In the genomic region with DNA sequence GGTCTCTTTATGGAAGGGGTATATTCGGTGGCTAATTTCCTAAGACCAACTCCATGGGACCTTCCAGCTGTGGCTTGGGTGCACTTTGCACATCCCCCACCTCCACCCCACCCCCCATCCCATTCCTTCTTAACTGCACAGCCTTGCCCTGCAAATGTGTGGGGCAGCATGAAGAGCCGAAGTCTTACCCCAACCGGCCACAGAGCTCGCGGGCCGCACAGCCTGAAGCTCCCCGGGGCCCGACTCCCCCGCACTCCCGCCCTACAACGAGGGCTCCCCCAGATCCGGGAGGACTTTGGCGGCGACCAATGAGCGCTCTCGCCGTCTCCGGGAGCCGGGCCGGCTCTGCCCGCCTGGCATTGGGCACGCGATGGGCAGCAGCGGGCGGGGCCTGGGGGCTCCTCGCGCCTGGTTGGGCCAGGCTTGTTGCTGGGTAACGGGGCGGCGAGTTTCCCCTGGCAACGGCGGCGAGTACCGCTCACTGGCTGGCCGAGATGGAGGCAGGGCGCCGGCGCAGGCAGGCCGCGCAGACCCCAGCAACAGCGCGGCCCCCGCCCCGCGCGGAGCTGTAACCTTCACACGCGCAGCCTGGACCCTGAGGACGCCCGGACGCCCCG, we compare ENCODE assay signal across 8 mouse cellular contexts. TPM values are rescaled to one million over a fixed set of nuclear protein-coding genes. Genes with fewer than 3 reads are reported as not detected.
DNase-seq lines count a peak whose midpoint lies in the region; ATAC-seq and TF ChIP-seq lines count a peak whose summit lies in the region.

No protein-coding gene starts in this region.

- peak; percentile 11; the same call in 1 of the 2 replicates for ATAC-seq in heart, embryonic 11.5 days (replicated peaks; ENCODE audit: insufficient number of reproducible peaks, low FRiP score, low TSS enrichment)
- ATAC-seq in kidney, embryonic 15.5 days (replicated peaks; ENCODE audit: low FRiP score) = peak; percentile 84

- peak overlapping the region; percentile 61 for H3K27ac ChIP-seq in embryonic fibroblast, embryonic 13.5 days (ENCODE audit: insufficient read depth, low read length)
- no peak overlapping the region for H3K27ac ChIP-seq in heart, embryonic 11.5 days (ENCODE audit: low read depth, low read length)
- peak overlapping the region; percentile 68 for H3K27ac ChIP-seq in kidney, embryonic 15.5 days
- no peak overlapping the region for H3K27ac ChIP-seq in liver, adult 2 months (replicated peaks; ENCODE audit: insufficient read depth, low read depth, low read length)

- WGBS in heart, embryonic 11.5 days (ENCODE audit: insufficient replicate concordance) = 1% methylated on average over 52 of the region's 52 CpGs
- WGBS in kidney, embryonic 15.5 days = 1% methylated on average over 52 of the region's 52 CpGs
- 3% methylated on average over 52 of the region's 52 CpGs for WGBS in liver, adult 2 months

- H3K9me3 ChIP-seq in heart, embryonic 11.5 days (replicated peaks; ENCODE audit: control insufficient read depth, low read length) = no peaks in the 10 kb centered on the region
- H3K9me3 ChIP-seq in kidney, embryonic 15.5 days (replicated peaks) = no peaks in the 10 kb centered on the region

- DNase-seq in urinary bladder, adult 18-20 months (ENCODE audit: low spot score in 2 of 2) = peak; percentile 62 to 72
- no peak for DNase-seq in urinary bladder, postnatal 10 days (ENCODE audit: low spot score)
- peak; percentile 48 for DNase-seq in liver, adult 2 months (ENCODE audit: extremely low read depth, low read depth, low spot score)
- DNase-seq in spleen, postnatal 36 days (ENCODE audit: low spot score in 2 of 2) = peak; percentile 81 to 84

- TF ChIP-seq POLR2A in embryonic fibroblast, embryonic 13.5 days (IDR thresholded peaks at IDR 0.05; ENCODE audit: low read depth, low read length) = peak; percentile 68
- TF ChIP-seq POLR2A in liver, adult 2 months (IDR thresholded peaks at IDR 0.05; ENCODE audit: extremely low read depth, insufficient read depth, low read length) = no peak
- TF ChIP-seq POLR2A in myocyte (IDR thresholded peaks at IDR 0.05; ENCODE audit: insufficient read length, low read depth) = no peak

- peak overlapping the region; percentile 58 for H3K4me3 ChIP-seq in embryonic fibroblast, embryonic 13.5 days (ENCODE audit: insufficient read depth, low read length)
- H3K4me3 ChIP-seq in heart, embryonic 11.5 days (ENCODE audit: low read depth, low read length) = peak overlapping the region; percentile 40
- peak overlapping the region; percentile 47 for H3K4me3 ChIP-seq in kidney, embryonic 15.5 days (replicated peaks)
- peak overlapping the region; percentile 17; the same call in 1 of the 2 replicates for H3K4me3 ChIP-seq in liver, adult 2 months (ENCODE audit: insufficient read depth, low read depth, low read length)
- no peak overlapping the region for H3K4me3 ChIP-seq in myocyte

- no peaks in the 10 kb centered on the region for H3K79me2 ChIP-seq in liver, adult 2 months (ENCODE audit: control insufficient read depth, insufficient read depth, low read length)
- H3K79me2 ChIP-seq in myocyte (ENCODE audit: control insufficient read depth, insufficient read depth) = no peaks in the 10 kb centered on the region

- 0 out of 2 replicates have a peak overlapping the region, but pooled peaks have one; percentile 46 for H3K9ac ChIP-seq in heart, embryonic 11.5 days (ENCODE audit: low read depth, low read length)
- peak overlapping the region; percentile 44 for H3K9ac ChIP-seq in kidney, embryonic 15.5 days
- H3K9ac ChIP-seq in liver, adult 2 months (ENCODE audit: low read depth, low read length) = peak overlapping the region; percentile 26; the same call in 1 of the 2 replicates

- H3K4me2 ChIP-seq in heart, embryonic 11.5 days = peak overlapping the region; percentile 72
- peak overlapping the region; percentile 81 for H3K4me2 ChIP-seq in kidney, embryonic 15.5 days
- peak overlapping the region; percentile 56 for H3K4me2 ChIP-seq in myocyte (ENCODE audit: low read depth)

- no peaks in the 10 kb centered on the region for H3K27me3 ChIP-seq in heart, embryonic 11.5 days (ENCODE audit: control insufficient read depth, insufficient read depth, low read length)
- no peaks in the 10 kb centered on the region for H3K27me3 ChIP-seq in kidney, embryonic 15.5 days
- H3K27me3 ChIP-seq in liver, adult 2 months (ENCODE audit: control insufficient read depth, insufficient read depth, low read length) = no peaks in the 10 kb centered on the region
- H3K27me3 ChIP-seq in myocyte (ENCODE audit: control insufficient read depth, insufficient read depth, insufficient read length) = no peaks in the 10 kb centered on the region

- no peak for TF ChIP-seq CTCF in embryonic fibroblast, embryonic 13.5 days (IDR thresholded peaks at IDR 0.05; ENCODE audit: borderline replicate concordance, insufficient read depth, low read length)
- no peak for TF ChIP-seq CTCF in liver, adult 2 months (IDR thresholded peaks at IDR 0.05; ENCODE audit: low read depth, low read length)

- H3K36me3 ChIP-seq in heart, embryonic 11.5 days (ENCODE audit: control insufficient read depth, insufficient read depth, low read length) = no peaks in the 10 kb centered on the region
- no peaks in the 10 kb centered on the region for H3K36me3 ChIP-seq in kidney, embryonic 15.5 days
- no peaks in the 10 kb centered on the region for H3K36me3 ChIP-seq in liver, adult 2 months (ENCODE audit: control insufficient read depth, insufficient read depth, low read length)
- no peaks in the 10 kb centered on the region for H3K36me3 ChIP-seq in myocyte (ENCODE audit: control insufficient read depth, insufficient read depth)

- peaks cover 13% of the 10 kb centered on the region for H3K4me1 ChIP-seq in embryonic fibroblast, embryonic 13.5 days (ENCODE audit: control insufficient read depth, insufficient read depth, low read length)
- peaks cover 14% of the 10 kb centered on the region for H3K4me1 ChIP-seq in heart, embryonic 11.5 days (ENCODE audit: control insufficient read depth, insufficient read depth, low read length)
- H3K4me1 ChIP-seq in kidney, embryonic 15.5 days = peaks cover 48% of the 10 kb centered on the region
- peaks cover 7% of the 10 kb centered on the region; the same call in 1 of the 2 replicates for H3K4me1 ChIP-seq in liver, adult 2 months (ENCODE audit: control insufficient read depth, insufficient read depth, low read length)

- no peak overlapping the region for H3ac ChIP-seq in myocyte (ENCODE audit: control insufficient read depth, insufficient read length)

TF ChIP-seq in myocyte, 11 proteins besides CTCF, POLR2A, EP300 and RAD21:
- TF ChIP-seq POLR2AphosphoS2 (IDR thresholded peaks at IDR 0.05; ENCODE audit: insufficient read length, low read depth) (peak; percentile 80), MYOD1 (IDR thresholded peaks at IDR 0.05; ENCODE audit: control insufficient read depth in 1 of 3, insufficient read length in 2 of 3, low read depth in 2 of 3) (no peak)
TF ChIP-seq in myocyte: peak in this region for 1.

RNA-seq across cellular contexts. Expression of a gene that starts 8.7 kb away (rescaled TPM):
- 15.8 and 19.9 TPM in 2 replicates for polyA plus RNA-seq in embryonic fibroblast, embryonic 13.5 days (2011; ENCODE audit: insufficient read length, low read depth, missing spikeins)
- polyA plus RNA-seq in heart, embryonic 11.5 days (2014; fragmentation: Nextera tagmentation; extraction: Ambion mirVana) = 3.7 and 6.0 TPM in 2 replicates
- polyA plus RNA-seq in kidney, embryonic 15.5 days (2015; fragmentation: Nextera tagmentation; extraction: Ambion mirVana) = 12.3 and 12.4 TPM in 2 replicates
- total RNA-seq in liver, adult 2 months (2014; rRNA removed) = 6.0 and 7.2 TPM in 2 replicates
- polyA plus RNA-seq in liver, adult 2 months (2012; rRNA removed) = 15.2 and 27.9 TPM in 2 replicates
- polyA plus RNA-seq in myocyte (2012; fragmentation: generic; extraction: Trizol) = 34.6 TPM

RNA-seq across cellular contexts. Expression of a gene that starts 12.9 kb away (rescaled TPM):
- 66.0 and 70.9 TPM in 2 replicates for polyA plus RNA-seq in embryonic fibroblast, embryonic 13.5 days (2011; ENCODE audit: insufficient read length, low read depth, missing spikeins)
- 11.3 and 16.4 TPM in 2 replicates for polyA plus RNA-seq in heart, embryonic 11.5 days (2014; fragmentation: Nextera tagmentation; extraction: Ambion mirVana)
- polyA plus RNA-seq in kidney, embryonic 15.5 days (2015; fragmentation: Nextera tagmentation; extraction: Ambion mirVana) = 28.9 and 33.0 TPM in 2 replicates
- 14.4 and 20.7 TPM in 2 replicates for total RNA-seq in liver, adult 2 months (2014; rRNA removed)
- polyA plus RNA-seq in liver, adult 2 months (2012; rRNA removed) = 10.7 and 16.2 TPM in 2 replicates
- 48.4 TPM for polyA plus RNA-seq in myocyte (2012; fragmentation: generic; extraction: Trizol)

RNA-seq across cellular contexts. Expression of a gene that starts 26.1 kb away (rescaled TPM):
- polyA plus RNA-seq in embryonic fibroblast, embryonic 13.5 days (2011; ENCODE audit: insufficient read length, low read depth, missing spikeins) = 11.1 and 11.6 TPM in 2 replicates
- polyA plus RNA-seq in heart, embryonic 11.5 days (2014; fragmentation: Nextera tagmentation; extraction: Ambion mirVana) = 6.6 and 6.7 TPM in 2 replicates
- 16.4 and 19.5 TPM in 2 replicates for polyA plus RNA-seq in kidney, embryonic 15.5 days (2015; fragmentation: Nextera tagmentation; extraction: Ambion mirVana)
- 1.9 and 2.8 TPM in 2 replicates for total RNA-seq in liver, adult 2 months (2014; rRNA removed)
- 8.0 and 8.8 TPM in 2 replicates for polyA plus RNA-seq in liver, adult 2 months (2012; rRNA removed)
- 12.1 TPM for polyA plus RNA-seq in myocyte (2012; fragmentation: generic; extraction: Trizol)

RNA-seq across cellular contexts. Expression of a gene that starts 40.2 kb away (rescaled TPM):
- 0.60 and 5.3 TPM in 2 replicates for polyA plus RNA-seq in embryonic fibroblast, embryonic 13.5 days (2011; ENCODE audit: insufficient read length, low read depth, missing spikeins)
- 0.74 and 1.5 TPM in 2 replicates for polyA plus RNA-seq in heart, embryonic 11.5 days (2014; fragmentation: Nextera tagmentation; extraction: Ambion mirVana)
- 2.5 and 3.7 TPM in 2 replicates for polyA plus RNA-seq in kidney, embryonic 15.5 days (2015; fragmentation: Nextera tagmentation; extraction: Ambion mirVana)
- 0.46 and 0.47 TPM in 2 replicates for total RNA-seq in liver, adult 2 months (2014; rRNA removed)
- 0.88 and 1.3 TPM in 2 replicates for polyA plus RNA-seq in liver, adult 2 months (2012; rRNA removed)
- polyA plus RNA-seq in myocyte (2012; fragmentation: generic; extraction: Trizol) = not detected

RNA-seq across cellular contexts. Expression of a gene that starts 55.6 kb away (rescaled TPM):
- 0.19 TPM in 1 of 2 replicates, not detected in the other for polyA plus RNA-seq in embryonic fibroblast, embryonic 13.5 days (2011; ENCODE audit: insufficient read length, low read depth, missing spikeins)
- polyA plus RNA-seq in heart, embryonic 11.5 days (2014; fragmentation: Nextera tagmentation; extraction: Ambion mirVana) = 0.21 and 0.34 TPM in 2 replicates
- 0.04 and 0.08 TPM in 2 replicates for polyA plus RNA-seq in kidney, embryonic 15.5 days (2015; fragmentation: Nextera tagmentation; extraction: Ambion mirVana)
- total RNA-seq in liver, adult 2 months (2014; rRNA removed) = 0.83 and 1.1 TPM in 2 replicates
- polyA plus RNA-seq in liver, adult 2 months (2012; rRNA removed) = 0.92 and 1.4 TPM in 2 replicates
- not detected for polyA plus RNA-seq in myocyte (2012; fragmentation: generic; extraction: Trizol)

Comparison
In these comparisons a context has a peak if more than half of its experiments do, and no peak if none do; other contexts are left out.
1. H3K27ac ChIP-seq: peak in embryonic fibroblast, embryonic 13.5 days (single experiment) and kidney, embryonic 15.5 days (single experiment); none in heart, embryonic 11.5 days (single experiment) and liver, adult 2 months (single experiment).
2. Peak in every context shown above with its lines, with median percentiles within 50 percentile points of each other: H3K4me2 ChIP-seq and H3K9ac ChIP-seq.